Comparison of ENCODE assay signal across 20 mouse cellular contexts in genomic region chr2:91131251-91131650, GRCm38 (mm10). TPM values are rescaled to one million over a fixed set of nuclear protein-coding genes. Genes with fewer than 3 reads are reported as not detected.
"Had no signal": no experiment of that assay in that cellular context is flagged by ENCODE, and none has a peak within 500 bp of the region (broad histone marks: within the 10 kb centered on the region; RNA-seq: fewer than 3 reads in every experiment).

No protein-coding gene starts in this region.

- H3K27me3 ChIP-seq: lung, embryonic 15.5 days; midbrain, embryonic 13.5 days; midbrain, embryonic 15.5 days; neural tube, embryonic 12.5 days; stomach, embryonic 15.5 days had no signal

- H3K36me3 ChIP-seq: lung, embryonic 15.5 days; midbrain, embryonic 15.5 days; neural tube, embryonic 12.5 days; stomach, embryonic 15.5 days had no signal

- ATAC-seq: lung, postnatal 0 days; midbrain, embryonic 13.5 days; midbrain, embryonic 15.5 days had no signal

- H3K9me3 ChIP-seq: lung, embryonic 15.5 days; midbrain, embryonic 13.5 days; midbrain, embryonic 15.5 days; neural tube, embryonic 12.5 days; stomach, embryonic 15.5 days had no signal

- DNase-seq: lung, adult 2 months; lung, postnatal 14 days; lung, postnatal 36 days; right cerebral cortex, postnatal 14 days; thymus, adult 2 months; thymus, postnatal 25 days; thymus, postnatal 4 days had no signal

- H3K4me1 ChIP-seq: lung, embryonic 15.5 days; midbrain, embryonic 13.5 days; midbrain, embryonic 15.5 days; neural tube, embryonic 12.5 days; stomach, embryonic 15.5 days had no signal

- H3K9ac ChIP-seq: lung, embryonic 15.5 days; midbrain, embryonic 13.5 days; midbrain, embryonic 15.5 days; neural tube, embryonic 12.5 days; stomach, embryonic 15.5 days had no signal

- H3K27ac ChIP-seq: lung, embryonic 15.5 days; macrophage; midbrain, embryonic 13.5 days; midbrain, embryonic 15.5 days; neural tube, embryonic 12.5 days; stomach, embryonic 15.5 days; stomach, postnatal 0 days had no signal

- H3K4me2 ChIP-seq: lung, embryonic 15.5 days; midbrain, embryonic 11.5 days; midbrain, embryonic 13.5 days; midbrain, embryonic 15.5 days; neural tube, embryonic 12.5 days; stomach, embryonic 15.5 days had no signal

- H3K4me3 ChIP-seq: lung, embryonic 15.5 days; megakaryocyte, embryonic 14.5 days; midbrain, embryonic 13.5 days; midbrain, embryonic 15.5 days; neural tube, embryonic 12.5 days; stomach, embryonic 15.5 days had no signal

RNA-seq across cellular contexts. Expression of gene Mybpc3, which starts 13.3 kb away (rescaled TPM):
- total RNA-seq: megakaryocyte progenitor cell, adult 5-6 weeks; midbrain, postnatal 0 days had no signal
- polyA plus RNA-seq: midbrain, embryonic 11.5 days; midbrain, embryonic 13.5 days; midbrain, postnatal 0 days; neural tube, embryonic 14.5 days had no signal
